Mouse (Mus musculus): ENCODE results near the gene Mllt10.

DNA sequence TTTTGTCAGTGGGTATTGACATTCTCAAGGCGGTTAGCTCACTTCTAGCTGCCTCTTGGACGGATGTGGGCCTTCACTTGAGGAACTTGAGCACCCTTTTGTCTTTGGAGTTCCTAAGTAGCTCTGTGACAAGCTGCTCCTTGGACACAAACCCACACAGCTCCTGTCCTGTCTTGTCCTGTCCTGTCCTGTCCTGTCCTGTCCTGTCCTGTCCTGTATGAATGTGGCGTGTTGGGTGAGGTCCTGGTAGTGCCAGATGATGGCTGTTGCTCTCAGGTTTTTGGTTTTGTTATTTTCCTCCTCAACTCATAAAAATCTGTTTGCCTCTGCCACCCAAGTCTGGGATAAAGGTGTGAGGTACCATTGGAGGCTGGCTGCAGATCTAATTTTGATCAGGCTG lies 61.4 kb downstream of the Mllt10 start:
- TF ChIP-seq CTCF (IDR thresholded peaks at IDR 0.05; ENCODE audit: extremely low read depth, insufficient read depth, insufficient read length, insufficient replicate concordance) (no peak), POLR2A (IDR thresholded peaks at IDR 0.05; ENCODE audit: low read depth, low read length) (no peak)
